Mouse (Mus musculus): Measurements from ENCODE around the gene Cd244a. TPM values are rescaled to one million over a fixed set of nuclear protein-coding genes. Genes with fewer than 3 reads are reported as not detected.

Cd244a gene
- total RNA-seq, 2 experiments from 2014 or later: not detected

- no peak for DNase-seq (ENCODE audit: low spot score in 2 of 2)
- intact Hi-C loops (cut with DNase I): no loop called here
Measured at GRCm38 (mm10) chr1:171637101-171637500, 78.1 kb downstream of the Cd244a start.

GRCm38 (mm10) chr1:171638686-171639085, 79.7 kb downstream of the Cd244a start:
- intact Hi-C loops (cut with DNase I): no loop called here
- DNase-seq (ENCODE audit: low spot score in 2 of 2): peak; percentile 11 to 30

- intact Hi-C loops (cut with DNase I): no loop called here
- no peak for DNase-seq (ENCODE audit: low spot score in 2 of 2)
Measured at GRCm38 (mm10) chr1:171640796-171641195, 81.8 kb downstream of the Cd244a start.

GRCm38 (mm10) chr1:171643612-171644011, 84.6 kb downstream of the Cd244a start:
- no peak for DNase-seq (ENCODE audit: low spot score in 2 of 2)
- intact Hi-C loops (cut with DNase I): no loop called here

GRCm38 (mm10) chr1:171646429-171646940, 87.5 kb downstream of the Cd244a start:
- DNase-seq (ENCODE audit: low spot score in 2 of 2): no peak
- intact Hi-C loops (cut with DNase I): no loop called here

- no peak for DNase-seq (ENCODE audit: low spot score in 2 of 2)
- intact Hi-C loops (cut with DNase I): no loop called here
Measured at GRCm38 (mm10) chr1:171647716-171648115, 88.7 kb downstream of the Cd244a start.

GRCm38 (mm10) chr1:171648840-171649239, 89.8 kb downstream of the Cd244a start:
- DNase-seq (ENCODE audit: low spot score in 2 of 2): no peak
- intact Hi-C loops (cut with DNase I): no loop called here

- DNase-seq (ENCODE audit: low spot score in 2 of 2): no peak
- intact Hi-C loops (cut with DNase I): no loop called here
Measured at GRCm38 (mm10) chr1:171652734-171653133, 93.7 kb downstream of the Cd244a start, which contains the start of gene Slamf7. Gene Slamf7 (minus strand): TSS chr1:171653035.

GRCm38 (mm10) chr1:171658561-171658991, 99.6 kb downstream of the Cd244a start:
- peak; percentile 50 to 56 for DNase-seq (ENCODE audit: low spot score in 2 of 2)
- intact Hi-C loops (cut with DNase I): loop anchor here (5.0 kb wide), 1 partner anchor 156 kb away; the partner anchor contains the start of gene Alyref2

Small RNA genes lying within 50 kb of the gene (microRNA-seq; reads per million reads assigned to microRNA genes)
- 0 reads per million in 2 experiments for gene Mir7683

Other genes starting within 250 kb of the Cd244a start
- gene Dedd, start 230.0 kb upstream of the Cd244a start, total RNA-seq (2021): 10 to 100 TPM; 35.9 to 38.1 TPM
- gene Nit1, start 213.5 kb upstream of the Cd244a start, total RNA-seq (2021): 10 to 100 TPM; 41.0 to 44.4 TPM
- gene Pfdn2, start 213.5 kb upstream of the Cd244a start, total RNA-seq (2021): 100 to 1,000 TPM in 1 of 2 experiments, 10 to 100 TPM in 1; 99.0 to 109 TPM
- gene Klhdc9, start 198.4 kb upstream of the Cd244a start, total RNA-seq (2021): 1 to 10 TPM; 4.7 to 7.2 TPM
- gene Nectin4, start 189.1 kb upstream of the Cd244a start, total RNA-seq (2021): 1 to 10 TPM; 1.0 to 1.4 TPM
- gene Arhgap30, start 170.2 kb upstream of the Cd244a start, total RNA-seq (2021): 1 to 10 TPM; 1.8 to 1.9 TPM
- gene Usf1, start 147.9 kb upstream of the Cd244a start, total RNA-seq (2021): 100 to 1,000 TPM; 105 to 107 TPM
- gene Tstd1, start 140.3 kb upstream of the Cd244a start, total RNA-seq (2021): 1 to 10 TPM; 1.7 to 3.2 TPM
- 1 to 10 TPM; 7.4 to 8.3 TPM for gene F11r, start 121.7 kb upstream of the Cd244a start, total RNA-seq (2021)
- 1 to 10 TPM; 4.8 to 5.3 TPM for gene Alyref2, start 55.7 kb upstream of the Cd244a start, total RNA-seq (2021)
- gene Itln1, start 23.9 kb upstream of the Cd244a start, total RNA-seq (2021): not detected
- gene Ly9, start 48.2 kb downstream of the Cd244a start, total RNA-seq (2021): not detected
- gene Slamf7, start 93.8 kb downstream of the Cd244a start, total RNA-seq (2021): under 1 TPM in 1 of 2 experiments, not detected in 1; 0.11 TPM
- gene Cd48, start 122.8 kb downstream of the Cd244a start, total RNA-seq (2021): under 1 TPM; 0.38 to 0.40 TPM
- gene Slamf1, start 207.9 kb downstream of the Cd244a start, total RNA-seq (2021): under 1 TPM; 0.63 to 0.68 TPM